Mouse (Mus musculus) hindbrain, embryonic 11.5 days (tissue): ENCODE data around the gene Sec24d. TPM values are rescaled to one million over a fixed set of nuclear protein-coding genes. Genes with fewer than 3 reads are reported as not detected.
"Not testable (repeated sequence)": the region's sequence is repeated elsewhere in the genome, so short reads cannot be mapped to it uniquely, and the experiment has no call there.

Experiments used
- ATAC-seq: fragments of 200-750 bp; cut with Nextera tagmentation; 2 replicates; pipeline ENCODE4 v1.8.0; 2017; ENCODE audit warnings: mild to moderate bottlenecking, moderate TSS enrichment, moderate library complexity; ENCODE audit not compliant: low FRiP score
- DNase-seq: peaks from one replicate; pipeline ENCODE4 v3.0.0-alpha.2; 2015; ENCODE audit warnings: low spot score
- H3K27ac ChIP-seq: fragments of 300-500 bp; sonication (generic); 2 replicates; pipeline ENCODE4 v1.5.1; 2014; ENCODE audit warnings: mild to moderate bottlenecking, low read depth, low read length
- H3K27me3 ChIP-seq: fragments of 300-500 bp; sonication (generic); 2 replicates; pipeline ENCODE4 v1.6.1; 2014; ENCODE audit warnings: mild to moderate bottlenecking, low read length, moderate library complexity, mixed read lengths; ENCODE audit not compliant: control insufficient read depth, insufficient read depth
- H3K36me3 ChIP-seq: fragments of 300-500 bp; sonication (generic); 2 replicates; pipeline ENCODE4 v1.6.1; 2014; ENCODE audit warnings: mild to moderate bottlenecking, low read length, moderate library complexity, mixed read lengths; ENCODE audit not compliant: control insufficient read depth, insufficient read depth
- H3K4me1 ChIP-seq: fragments of 300-500 bp; sonication (generic); replicated peaks from 2 replicates; pipeline ENCODE4 v1.6.1; 2014; ENCODE audit warnings: low read length, mixed read lengths; ENCODE audit not compliant: control insufficient read depth, insufficient read depth
- H3K4me2 ChIP-seq: fragments of 300-500 bp; sonication (generic); replicated peaks from 2 replicates; pipeline ENCODE4 v1.6.1; 2014; ENCODE audit warnings: mild to moderate bottlenecking, low read depth, low read length
- H3K4me3 ChIP-seq: fragments of 300-500 bp; sonication (generic); 2 replicates; pipeline ENCODE4 v1.5.1; 2014; ENCODE audit warnings: low read depth, low read length
- H3K9ac ChIP-seq: fragments of 300-500 bp; sonication (generic); 2 replicates; pipeline ENCODE4 v1.6.1; 2014; ENCODE audit warnings: low read depth, low read length
- H3K9me3 ChIP-seq: fragments of 300-500 bp; sonication (generic); 2 replicates; pipeline ENCODE4 v1.6.1; 2016; ENCODE audit warnings: low read length; ENCODE audit not compliant: control insufficient read depth
- WGBS: fragments of 180-500 bp; shearing (Covaris S2); extraction: QIAGEN DNeasy Blood & Tissue Kit; methylation state at CpG from one replicate; pipeline ENCODE4 v1.1.7; 2014; 5-methylcytosine and 5-hydroxymethylcytosine counted together
- polyA plus RNA-seq: library from polyadenylated mRNA; unstranded; fragments of >200 nt; fragmentation: Nextera tagmentation; extraction: Ambion mirVana; gene quantifications from 2 replicates; pipeline ENCODE4 v1.2.1, GENCODE M21; 2014

Sec24d gene
- polyA plus RNA-seq, 1 experiment from 2014 or later: 27.1 TPM

DNA sequence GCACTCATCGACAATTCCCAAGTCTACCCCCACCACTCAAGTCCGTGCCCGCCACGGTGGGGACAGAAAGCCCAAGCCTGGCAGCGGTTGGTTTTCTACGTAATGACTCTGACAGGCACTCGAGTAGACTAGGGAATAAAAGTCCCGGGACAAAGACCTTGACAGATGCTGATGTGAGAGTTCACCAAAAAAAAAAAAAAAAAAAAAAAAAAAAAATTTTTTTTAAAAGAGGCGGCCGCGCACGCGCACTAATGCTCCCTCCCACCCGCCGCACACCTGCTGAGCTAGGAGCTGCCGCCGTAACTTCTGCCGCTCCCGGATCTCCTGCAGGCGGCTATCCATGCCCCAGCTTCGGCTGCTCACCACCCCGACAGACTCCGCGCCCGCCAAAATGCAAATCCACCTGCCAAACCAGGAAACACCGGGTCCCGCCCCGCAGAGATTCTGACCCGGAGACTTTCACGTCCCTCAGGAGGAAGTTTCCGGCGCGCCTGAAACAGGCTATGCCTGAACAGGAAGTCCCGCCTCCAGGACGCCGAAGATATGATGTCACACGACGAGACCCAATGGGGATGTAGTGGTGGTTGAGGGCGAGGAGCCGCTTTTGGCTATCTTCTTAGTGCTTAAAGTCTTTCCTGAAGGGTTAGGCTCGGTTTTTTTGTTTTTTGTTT is 118.4 kb downstream of the Sec24d start, which contains the start of gene Mettl14:
Gene Mettl14 (minus strand): TSS at position 623 of the 671 bp plus-strand sequence.
- peak within 1 kb of the TSS; percentile 72 for H3K4me3 ChIP-seq
- no peaks in the 10 kb centered on the region for H3K36me3 ChIP-seq
- peak within 1 kb of the TSS; percentile 71 for H3K9ac ChIP-seq
- WGBS: under 1% methylated on average over 41 of the region's 41 CpGs
- no peaks in the 10 kb centered on the region for H3K9me3 ChIP-seq
- peak; percentile 98 for DNase-seq
- H3K27ac ChIP-seq: peak within 1 kb of the TSS; percentile 75
- H3K27me3 ChIP-seq: no peaks in the 10 kb centered on the region
- peak within 1 kb of the TSS; percentile 58 for H3K4me2 ChIP-seq
- peak; percentile 100 for ATAC-seq
- no peaks in the 10 kb centered on the region for H3K4me1 ChIP-seq

DNA sequence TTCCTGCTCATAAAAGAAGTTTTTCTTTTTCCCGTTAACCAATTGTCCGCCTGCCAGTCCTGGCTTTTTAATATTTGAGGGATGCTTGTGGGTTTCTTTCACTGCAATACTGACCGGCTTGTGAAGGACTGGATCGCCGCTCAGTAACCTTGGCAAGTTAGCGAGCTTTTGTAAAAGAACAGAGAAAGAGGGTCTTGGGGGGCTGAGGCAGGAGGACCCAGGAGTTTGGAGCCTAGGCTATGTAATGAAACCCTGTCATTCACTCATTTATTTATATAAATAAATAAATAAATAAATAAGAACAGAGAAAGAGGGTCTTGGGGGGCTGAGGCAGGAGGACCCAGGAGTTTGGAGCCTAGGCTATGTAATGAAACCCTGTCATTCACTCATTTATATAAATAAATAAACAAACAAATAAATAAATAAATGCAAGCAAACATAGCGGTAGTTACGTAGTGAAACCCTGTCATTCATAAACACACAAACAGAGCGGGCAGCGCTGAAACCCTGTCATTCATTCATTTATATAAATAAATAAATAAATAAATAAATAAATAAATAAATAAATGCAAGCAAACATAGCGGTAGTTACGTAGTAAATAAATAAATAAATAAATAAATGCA is 119.0 kb downstream of the Sec24d start:
- ATAC-seq (peak; percentile 82), DNase-seq (peak; percentile 13)
- 22% methylated on average over 12 of the region's 12 CpGs for WGBS
- peak overlapping the region; percentile 27 for H3K4me2 ChIP-seq
- H3K9me3 ChIP-seq, H3K27me3 ChIP-seq, H3K4me1 ChIP-seq, H3K36me3 ChIP-seq: not testable (repeated sequence)
- peak overlapping the region; percentile 75; the same call in 1 of the 2 replicates for H3K27ac ChIP-seq
- peak overlapping the region; percentile 72 for H3K4me3 ChIP-seq
- peak overlapping the region; percentile 48; the same call in 1 of the 2 replicates for H3K9ac ChIP-seq

DNA sequence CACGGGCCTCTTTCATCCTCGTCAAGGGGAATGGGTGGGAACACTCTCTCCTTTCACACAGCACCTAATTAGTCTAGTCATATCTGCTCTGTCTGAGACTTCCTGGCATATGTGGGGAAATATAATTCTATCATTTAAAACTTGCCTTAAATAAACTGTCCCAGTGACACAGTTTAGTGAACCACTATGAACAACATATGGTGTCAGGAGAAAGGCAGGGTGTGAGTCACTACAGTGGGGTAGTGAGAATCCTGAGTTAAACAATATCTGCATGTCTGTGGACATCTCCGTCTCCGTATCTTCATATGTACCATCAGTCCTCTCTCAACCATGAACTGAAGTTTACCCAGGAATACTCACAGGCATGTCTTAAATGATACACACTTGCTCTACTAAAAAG is 123.9 kb downstream of the Sec24d start:
- Histone ChIP-seq H3K9me3 (no peaks in the 10 kb centered on the region), H3K27me3 (no peaks in the 10 kb centered on the region), H3K4me1 (no peaks in the 10 kb centered on the region), H3K36me3 (no peaks in the 10 kb centered on the region), H3K9ac (no peak overlapping the region), H3K27ac (no peak overlapping the region), H3K4me3 (no peak overlapping the region), H3K4me2 (no peak overlapping the region)
- ATAC-seq: no peak
- WGBS: 83% methylated on average over 4 of the region's 4 CpGs
- DNase-seq: no peak

- Histone ChIP-seq H3K27ac (no peak overlapping the region), H3K27me3 (no peaks in the 10 kb centered on the region), H3K9ac (no peak overlapping the region), H3K4me3 (no peak overlapping the region), H3K9me3 (no peaks in the 10 kb centered on the region), H3K4me2 (no peak overlapping the region), H3K4me1 (no peaks in the 10 kb centered on the region), H3K36me3 (no peaks in the 10 kb centered on the region)
- no peak for ATAC-seq
- WGBS: 88% methylated on average over 5 of the region's 5 CpGs
- no peak for DNase-seq
Observed at GRCm38 (mm10) chr3:123395611-123396010, 128.4 kb downstream of the Sec24d start.

DNA sequence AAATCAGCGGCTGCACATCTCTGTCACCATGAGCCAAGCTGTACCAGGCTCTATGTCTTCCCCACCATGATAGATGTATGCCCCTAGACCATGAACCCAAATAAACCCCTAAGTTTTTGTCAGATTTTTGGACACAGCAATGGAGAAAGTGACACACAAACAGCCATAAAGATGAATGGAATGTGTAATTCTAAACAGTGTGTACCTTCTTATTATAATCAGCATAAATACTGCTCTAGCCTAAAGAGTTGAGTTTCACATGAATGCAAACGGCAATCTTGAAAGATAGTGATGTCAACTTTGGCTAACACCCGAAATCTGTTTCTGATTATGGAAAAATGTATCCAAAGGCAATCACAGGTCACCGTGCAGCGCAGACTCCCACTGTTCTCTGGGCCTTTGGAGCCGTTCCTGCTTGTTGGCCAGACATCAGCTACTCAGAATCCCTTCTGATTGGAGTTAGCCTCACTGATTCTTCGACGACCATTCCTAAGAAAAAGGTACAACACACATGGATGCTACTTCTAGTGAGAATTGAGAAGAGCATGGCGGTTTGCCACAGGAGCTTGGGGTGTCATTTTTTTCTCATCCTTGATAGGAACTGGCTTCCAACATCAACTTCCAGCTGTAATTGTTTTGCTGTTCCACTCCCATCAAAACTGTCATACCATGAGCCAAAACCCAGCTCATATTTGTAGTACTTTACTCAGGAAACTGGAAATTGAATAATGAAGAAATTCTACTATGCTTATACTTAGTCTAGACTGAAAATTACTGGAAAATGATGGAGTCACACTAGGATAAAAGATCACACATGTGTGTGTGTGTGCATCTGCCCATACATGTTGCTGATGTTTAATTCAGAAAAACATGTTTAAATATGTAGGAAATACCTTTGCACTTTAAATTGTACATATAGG is 130.6 kb downstream of the Sec24d start:
- Histone ChIP-seq H3K36me3 (no peaks in the 10 kb centered on the region), H3K4me1 (no peaks in the 10 kb centered on the region), H3K27ac (no peak overlapping the region), H3K4me2 (no peak overlapping the region), H3K4me3 (no peak overlapping the region), H3K9ac (no peak overlapping the region), H3K27me3 (no peaks in the 10 kb centered on the region), H3K9me3 (no peaks in the 10 kb centered on the region)
- no peak for ATAC-seq
- no peak for DNase-seq
- WGBS: 78% methylated on average over 9 of the region's 9 CpGs

GRCm38 (mm10) chr3:123404945-123405344 is 137.7 kb downstream of the Sec24d start:
- 86% methylated on average over 3 of the region's 3 CpGs for WGBS
- Histone ChIP-seq H3K4me3 (no peak overlapping the region), H3K9me3 (no peaks in the 10 kb centered on the region), H3K27ac (no peak overlapping the region), H3K4me1 (no peaks in the 10 kb centered on the region), H3K9ac (no peak overlapping the region), H3K36me3 (no peaks in the 10 kb centered on the region), H3K27me3 (no peaks in the 10 kb centered on the region), H3K4me2 (no peak overlapping the region)
- ATAC-seq (no peak), DNase-seq (no peak)

GRCm38 (mm10) chr3:123411821-123412578 is 144.7 kb downstream of the Sec24d start:
- ATAC-seq (no peak), DNase-seq (no peak)
- no peak overlapping the region for H3K9ac ChIP-seq
- no peaks in the 10 kb centered on the region for H3K36me3 ChIP-seq
- H3K27ac ChIP-seq: no peak overlapping the region
- H3K4me2 ChIP-seq: no peak overlapping the region
- H3K27me3 ChIP-seq: no peaks in the 10 kb centered on the region
- H3K4me3 ChIP-seq: no peak overlapping the region
- no peaks in the 10 kb centered on the region for H3K4me1 ChIP-seq
- H3K9me3 ChIP-seq: no peaks in the 10 kb centered on the region
- 77% methylated on average over 6 of the region's 6 CpGs for WGBS

GRCm38 (mm10) chr3:123413173-123413572 is 145.9 kb downstream of the Sec24d start:
- Histone ChIP-seq H3K27me3 (no peaks in the 10 kb centered on the region), H3K9ac (no peak overlapping the region), H3K9me3 (no peaks in the 10 kb centered on the region), H3K4me2 (no peak overlapping the region), H3K27ac (no peak overlapping the region), H3K36me3 (no peaks in the 10 kb centered on the region), H3K4me1 (no peaks in the 10 kb centered on the region), H3K4me3 (no peak overlapping the region)
- WGBS: 32% methylated on average over 5 of the region's 5 CpGs
- ATAC-seq (no peak), DNase-seq (no peak)
